Mouse (Mus musculus): ENCODE data around the gene G430095P16Rik. TPM values are rescaled to one million over a fixed set of nuclear protein-coding genes. Genes with fewer than 3 reads are reported as not detected.

The G430095P16Rik gene
- total and polyA plus RNA-seq, 2 experiments from 2014 or later, result 1.1 TPM; not detected in 1

DNA sequence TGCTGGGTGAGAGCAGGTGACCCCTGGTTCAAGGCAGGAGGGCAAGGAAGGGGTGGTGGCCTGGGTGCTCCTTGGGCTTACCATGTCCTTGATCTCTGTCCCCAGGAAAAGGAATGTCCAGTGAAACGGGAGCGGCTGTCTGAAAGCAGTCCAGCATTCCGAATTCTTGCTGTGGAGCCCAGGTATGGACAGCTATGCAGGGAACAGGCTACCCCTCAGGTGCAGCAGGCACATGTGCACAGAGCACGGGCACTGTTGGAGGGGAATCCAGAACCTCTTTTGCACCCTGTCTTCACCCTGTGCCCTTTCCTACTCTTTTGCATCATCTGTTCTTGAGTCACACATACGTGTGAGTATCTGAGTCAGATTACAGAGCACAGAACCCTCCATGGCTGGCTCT lies 24.5 kb upstream of the G430095P16Rik start:
- 91% methylated on average over 5 of the region's 5 CpGs for WGBS
- ATAC-seq (no peak), DNase-seq (ENCODE audit: low spot score) (no peak)
- peaks cover 24% of the 10 kb centered on the region for H3K36me3 ChIP-seq (ENCODE audit: insufficient read depth, low read length)
- no peaks in the 10 kb centered on the region for H3K9me3 ChIP-seq (ENCODE audit: low read length)
- H3K4me2 ChIP-seq (ENCODE audit: low read depth, low read length), result no peak overlapping the region
- H3K27me3 ChIP-seq (ENCODE audit: insufficient read depth, low read length), result peaks cover 6% of the 10 kb centered on the region
- H3K4me3 ChIP-seq (ENCODE audit: low read length), result no peak overlapping the region
- H3K4me1 ChIP-seq (ENCODE audit: insufficient read depth, low read length), result no peaks in the 10 kb centered on the region
- TF ChIP-seq CTCF (IDR thresholded peaks at IDR 0.05; ENCODE audit: low read depth), result no peak
- H3K9ac ChIP-seq (replicated peaks; ENCODE audit: low read length), result no peak overlapping the region
- H3K27ac ChIP-seq, result no peak overlapping the region

DNA sequence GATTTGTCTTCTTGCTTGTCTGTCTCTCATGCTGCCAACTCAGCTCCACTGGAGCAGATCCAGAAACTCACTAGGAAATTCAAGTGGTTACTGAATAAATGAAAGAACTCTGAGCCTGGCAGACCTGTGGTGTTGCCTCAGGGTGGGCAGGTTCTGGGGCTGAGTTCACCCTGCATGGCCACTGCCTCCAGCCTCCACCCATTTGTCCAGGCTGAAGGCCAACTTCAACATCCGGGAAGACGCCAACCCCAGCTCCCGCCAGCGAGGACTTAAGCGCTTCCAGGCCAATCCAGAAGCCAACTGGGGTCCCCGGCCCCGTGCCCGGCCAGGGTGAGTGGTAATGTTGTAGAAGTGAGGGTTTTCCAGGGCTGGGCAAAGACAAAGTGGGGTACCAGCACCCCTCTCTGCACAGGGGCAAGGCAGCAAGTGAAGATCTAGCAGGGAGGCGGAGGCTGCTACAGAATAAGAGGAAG lies 23.8 kb upstream of the G430095P16Rik start:
- Histone ChIP-seq H3K4me1 (ENCODE audit: insufficient read depth, low read length) (no peaks in the 10 kb centered on the region), H3K27me3 (ENCODE audit: insufficient read depth, low read length) (peaks cover 6% of the 10 kb centered on the region), H3K9ac (replicated peaks; ENCODE audit: low read length) (no peak overlapping the region), H3K36me3 (ENCODE audit: insufficient read depth, low read length) (peaks cover 24% of the 10 kb centered on the region), H3K9me3 (ENCODE audit: low read length) (no peaks in the 10 kb centered on the region), H3K4me3 (ENCODE audit: low read length) (no peak overlapping the region), H3K4me2 (ENCODE audit: low read depth, low read length) (no peak overlapping the region), H3K27ac (peak overlapping the region; percentile 51; the same call in 1 of the 2 replicates)
- 53% methylated on average over 9 of the region's 9 CpGs for WGBS
- DNase-seq (ENCODE audit: low spot score) (no peak), ATAC-seq (no peak)
- TF ChIP-seq CTCF (IDR thresholded peaks at IDR 0.05; ENCODE audit: low read depth), result no peak

DNA sequence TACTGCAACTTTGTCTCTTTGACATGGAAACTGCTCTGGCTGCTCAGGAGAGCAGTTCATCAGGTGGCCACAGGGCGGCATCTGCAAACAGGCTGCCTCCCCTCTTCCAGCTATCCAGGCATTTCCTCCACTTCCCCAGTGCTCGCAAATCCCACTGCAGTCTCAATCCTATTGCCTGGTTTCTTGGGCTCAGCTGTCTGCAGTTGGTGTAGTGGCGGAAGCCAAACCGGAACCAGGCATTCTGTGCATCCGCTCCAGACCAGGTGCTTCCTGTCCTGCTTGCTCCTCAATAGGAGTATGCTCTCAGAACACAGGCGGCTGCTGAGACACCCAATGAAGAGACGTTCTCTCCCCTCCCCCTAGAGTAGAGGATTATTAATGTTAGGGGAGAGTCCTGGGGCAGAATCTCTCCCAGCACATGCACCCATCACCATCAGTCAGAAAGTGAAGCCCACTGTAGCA lies 22.9 kb upstream of the G430095P16Rik start:
- Histone ChIP-seq H3K4me3 (ENCODE audit: low read length) (no peak overlapping the region), H3K9me3 (ENCODE audit: low read length) (no peaks in the 10 kb centered on the region), H3K27ac (peak overlapping the region; percentile 51; the same call in 1 of the 2 replicates), H3K9ac (replicated peaks; ENCODE audit: low read length) (no peak overlapping the region), H3K4me2 (ENCODE audit: low read depth, low read length) (no peak overlapping the region), H3K27me3 (ENCODE audit: insufficient read depth, low read length) (peaks cover 6% of the 10 kb centered on the region), H3K4me1 (ENCODE audit: insufficient read depth, low read length) (peaks cover 1% of the 10 kb centered on the region; the same call in 1 of the 2 replicates), H3K36me3 (ENCODE audit: insufficient read depth, low read length) (peaks cover 18% of the 10 kb centered on the region)
- DNase-seq (ENCODE audit: low spot score) (peak; percentile 83), ATAC-seq (peak; percentile 39; the same call in 1 of the 2 replicates)
- WGBS, result 46% methylated on average over 7 of the region's 7 CpGs
- peak; percentile 90 for TF ChIP-seq CTCF (IDR thresholded peaks at IDR 0.05; ENCODE audit: low read depth)

DNA sequence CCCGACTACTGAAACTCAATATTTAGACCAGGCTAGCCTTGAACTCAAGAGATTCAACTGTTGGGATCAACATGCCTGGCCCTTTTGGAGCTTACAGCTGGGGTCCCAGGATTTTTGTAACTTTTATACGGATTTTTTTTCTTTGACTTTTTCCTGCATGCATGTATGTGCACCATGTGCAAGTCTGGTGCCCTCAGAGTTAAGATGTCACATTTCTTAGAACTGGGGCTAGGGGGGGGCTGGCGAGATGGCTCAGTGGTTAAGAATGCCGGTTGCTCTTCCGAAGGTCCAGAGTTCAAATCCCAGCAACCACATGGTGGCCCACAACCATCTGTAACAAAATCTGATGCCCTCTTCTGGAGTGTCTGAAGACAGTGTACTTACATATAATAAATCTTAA lies 22.3 kb upstream of the G430095P16Rik start:
- Histone ChIP-seq H3K9ac (replicated peaks; ENCODE audit: low read length) (no peak overlapping the region), H3K4me3 (ENCODE audit: low read length) (no peak overlapping the region), H3K27ac (no peak overlapping the region), H3K27me3 (ENCODE audit: insufficient read depth, low read length) (peaks cover 6% of the 10 kb centered on the region), H3K36me3 (ENCODE audit: insufficient read depth, low read length) (peaks cover 18% of the 10 kb centered on the region), H3K4me1 (ENCODE audit: insufficient read depth, low read length) (peaks cover 7% of the 10 kb centered on the region; the same call in 1 of the 2 replicates), H3K4me2 (ENCODE audit: low read depth, low read length) (no peak overlapping the region), H3K9me3 (ENCODE audit: low read length) (no peaks in the 10 kb centered on the region)
- no peak for ATAC-seq
- TF ChIP-seq CTCF (IDR thresholded peaks at IDR 0.05; ENCODE audit: low read depth), result no peak
- no peak for DNase-seq (ENCODE audit: low spot score)
- 81% methylated on average over 5 of the region's 5 CpGs for WGBS

DNA sequence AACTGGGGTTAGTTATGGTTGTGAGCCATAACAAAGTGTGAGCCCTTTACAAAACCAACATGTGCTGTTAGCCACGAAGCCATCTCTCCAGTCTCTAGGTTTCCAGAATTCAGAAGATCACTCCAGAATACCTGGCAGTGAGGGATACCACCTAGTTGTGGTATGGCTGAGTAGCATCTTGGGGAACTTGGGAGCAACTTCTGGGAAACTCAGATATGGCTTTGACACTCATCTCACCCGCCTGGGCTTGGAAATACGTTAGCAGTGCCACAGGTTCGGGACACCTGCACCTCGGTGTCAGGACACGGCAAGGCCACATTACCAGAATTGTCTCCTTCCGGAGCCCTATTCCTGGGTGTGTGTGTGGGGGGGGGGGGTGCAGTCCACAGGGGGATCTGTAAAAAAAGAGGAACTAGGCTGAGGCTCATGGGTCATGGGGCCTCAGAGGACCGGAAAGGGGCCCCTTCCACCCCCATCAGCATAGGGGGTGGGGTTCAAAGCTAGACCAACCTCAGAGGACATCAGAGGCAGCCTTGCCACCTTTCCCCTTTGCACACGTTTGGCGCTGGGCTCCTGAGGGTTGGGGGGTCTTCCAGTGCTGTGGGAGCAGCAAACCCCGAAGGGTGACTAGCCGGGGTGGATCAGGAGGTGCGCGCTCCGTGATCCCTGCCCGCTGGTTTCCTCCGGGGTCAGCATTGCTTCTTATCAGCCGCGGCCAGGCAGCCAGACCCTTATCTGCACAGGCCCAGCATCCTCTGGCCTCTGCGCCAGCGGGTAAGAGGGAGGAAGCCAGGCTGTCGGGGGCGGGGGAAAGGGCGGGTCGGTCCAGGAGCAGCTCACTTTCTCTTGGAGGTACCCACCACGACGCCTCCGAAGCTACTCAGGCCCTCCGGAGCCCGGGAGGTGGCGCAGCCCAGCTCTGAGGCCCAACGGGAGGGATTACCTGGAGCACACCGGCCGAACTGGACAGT lies 21.6 kb upstream of the G430095P16Rik start, which contains the start of gene Lyl1:
Lyl1 (plus strand) TSS at position 517 of the 971 bp plus-strand sequence.
- peak; percentile 35 for TF ChIP-seq CTCF (IDR thresholded peaks at IDR 0.05; ENCODE audit: low read depth)
- ATAC-seq (peak; percentile 11; the same call in 1 of the 2 replicates), DNase-seq (ENCODE audit: low spot score) (no peak)
- no peaks in the 10 kb centered on the region for H3K9me3 ChIP-seq (ENCODE audit: low read length)
- H3K4me1 ChIP-seq (ENCODE audit: insufficient read depth, low read length), result peaks cover 7% of the 10 kb centered on the region; the same call in 1 of the 2 replicates
- H3K9ac ChIP-seq (replicated peaks; ENCODE audit: low read length), result 0 out of 2 replicates have a peak within 1 kb of the TSS, but pooled peaks have one; percentile 3
- peaks cover 6% of the 10 kb centered on the region for H3K27me3 ChIP-seq (ENCODE audit: insufficient read depth, low read length)
- H3K4me2 ChIP-seq (ENCODE audit: low read depth, low read length), result peak within 1 kb of the TSS; percentile 22
- H3K36me3 ChIP-seq (ENCODE audit: insufficient read depth, low read length), result peaks cover 18% of the 10 kb centered on the region
- H3K4me3 ChIP-seq (ENCODE audit: low read length), result peak within 1 kb of the TSS; percentile 11
- H3K27ac ChIP-seq, result peak within 1 kb of the TSS; percentile 41; the same call in 1 of the 2 replicates
- 22% methylated on average over 33 of the region's 34 CpGs for WGBS

DNA sequence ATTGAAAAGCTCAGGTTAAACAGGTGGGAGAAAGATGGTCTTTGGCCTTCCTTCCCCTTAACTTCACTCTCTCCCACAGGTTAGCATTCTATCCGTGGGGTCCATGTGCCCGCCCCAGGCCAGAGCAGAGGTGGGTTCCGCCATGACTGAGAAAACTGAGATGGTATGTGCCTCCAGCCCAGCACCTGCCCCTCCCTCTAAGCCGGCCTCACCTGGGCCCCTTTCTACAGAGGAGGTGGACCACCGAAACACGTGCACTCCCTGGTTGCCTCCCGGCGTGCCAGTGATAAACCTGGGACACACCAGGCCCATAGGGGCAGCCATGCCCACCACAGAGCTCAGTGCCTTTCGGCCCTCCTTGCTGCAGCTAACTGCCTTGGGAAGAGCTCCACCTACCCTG lies 20.2 kb upstream of the G430095P16Rik start:
- H3K4me2 ChIP-seq (ENCODE audit: low read depth, low read length), result peak overlapping the region; percentile 22
- no peaks in the 10 kb centered on the region for H3K9me3 ChIP-seq (ENCODE audit: low read length)
- WGBS, result 84% methylated on average over 9 of the region's 9 CpGs
- ATAC-seq (no peak), DNase-seq (ENCODE audit: low spot score) (no peak)
- H3K36me3 ChIP-seq (ENCODE audit: insufficient read depth, low read length), result peaks cover 6% of the 10 kb centered on the region
- H3K9ac ChIP-seq (replicated peaks; ENCODE audit: low read length), result no peak overlapping the region
- peaks cover 6% of the 10 kb centered on the region for H3K27me3 ChIP-seq (ENCODE audit: insufficient read depth, low read length)
- no peak overlapping the region for H3K4me3 ChIP-seq (ENCODE audit: low read length)
- peak overlapping the region; percentile 41; the same call in 1 of the 2 replicates for H3K27ac ChIP-seq
- H3K4me1 ChIP-seq (ENCODE audit: insufficient read depth, low read length), result peaks cover 13% of the 10 kb centered on the region; the same call in 1 of the 2 replicates
- TF ChIP-seq CTCF (IDR thresholded peaks at IDR 0.05; ENCODE audit: low read depth), result no peak

All from hindbrain, postnatal 0 days (tissue).